Mouse (Mus musculus) cerebellum, postnatal 4 days (tissue): ENCODE measurements around the gene Retreg1.
"Not testable (repeated sequence)": the region's sequence is repeated elsewhere in the genome, so short reads cannot be mapped to it uniquely, and the experiment has no call there.

Experiments used
- DNase-seq, 2 experiments: peaks; one replicate each; pipeline ENCODE4 v3.0.0; 2022; ENCODE audit warnings: low spot score in 2 of 2, mixed read lengths in 1 of 2

Gene Retreg1

GRCm38 (mm10) chr15:25946482-25946881 is 103.5 kb downstream of the Retreg1 start:
- DNase-seq = no peak

GRCm38 (mm10) chr15:25947383-25947782 is 104.4 kb downstream of the Retreg1 start:
- DNase-seq = no peak

- no peak for DNase-seq
Measured at GRCm38 (mm10) chr15:25948257-25949223, 105.6 kb downstream of the Retreg1 start.

GRCm38 (mm10) chr15:25949696-25950095 is 106.7 kb downstream of the Retreg1 start:
- no peak for DNase-seq

GRCm38 (mm10) chr15:25950584-25950983 is 107.6 kb downstream of the Retreg1 start:
- DNase-seq = no peak

GRCm38 (mm10) chr15:25951037-25951436 is 108.1 kb downstream of the Retreg1 start:
- no peak for DNase-seq

- no peak for DNase-seq
Measured at GRCm38 (mm10) chr15:25956001-25956400, 113.0 kb downstream of the Retreg1 start.

- DNase-seq = no peak
Measured at GRCm38 (mm10) chr15:25956422-25957117, 113.6 kb downstream of the Retreg1 start.

- DNase-seq = no peak
Measured at GRCm38 (mm10) chr15:25957651-25958050, 114.7 kb downstream of the Retreg1 start.

- DNase-seq = no peak
Measured at GRCm38 (mm10) chr15:25959375-25959774, 116.4 kb downstream of the Retreg1 start.

- no peak for DNase-seq
Measured at GRCm38 (mm10) chr15:25960231-25960630, 117.3 kb downstream of the Retreg1 start.

- DNase-seq = no peak
Measured at GRCm38 (mm10) chr15:25966220-25966774, 123.3 kb downstream of the Retreg1 start.

GRCm38 (mm10) chr15:25971596-25971995 is 128.6 kb downstream of the Retreg1 start:
- no peak for DNase-seq

GRCm38 (mm10) chr15:25972758-25973157 is 129.8 kb downstream of the Retreg1 start:
- no peak for DNase-seq

- DNase-seq = no peak
Measured at GRCm38 (mm10) chr15:25974352-25974751, 131.4 kb downstream of the Retreg1 start.

GRCm38 (mm10) chr15:25975810-25976209 is 132.8 kb downstream of the Retreg1 start:
- DNase-seq = no peak

GRCm38 (mm10) chr15:25983614-25984013 is 140.6 kb downstream of the Retreg1 start:
- not testable (repeated sequence) for DNase-seq

GRCm38 (mm10) chr15:25984067-25984733 is 141.2 kb downstream of the Retreg1 start, which contains the start of gene Zfp622:
Gene Zfp622, plus strand, starts transcription at chr15:25984366.
- DNase-seq = peak; percentile 85 to 91

GRCm38 (mm10) chr15:25984734-25985492 is 141.9 kb downstream of the Retreg1 start:
- DNase-seq = peak in 1 of 2 experiments; percentile 5

- DNase-seq = peak in 1 of 2 experiments; percentile 64
Measured at GRCm38 (mm10) chr15:25992992-25993727, 150.2 kb downstream of the Retreg1 start.
